Mouse (Mus musculus): ENCODE measurements around the gene Gstm4. TPM values are rescaled to one million over a fixed set of nuclear protein-coding genes. Genes with fewer than 3 reads are reported as not detected.

The Gstm4 gene
- polyA plus RNA-seq (2017; shearing (Covaris generic)) = 1 to 10 TPM; 3.1 to 5.5 (median 5.0) TPM

DNA sequence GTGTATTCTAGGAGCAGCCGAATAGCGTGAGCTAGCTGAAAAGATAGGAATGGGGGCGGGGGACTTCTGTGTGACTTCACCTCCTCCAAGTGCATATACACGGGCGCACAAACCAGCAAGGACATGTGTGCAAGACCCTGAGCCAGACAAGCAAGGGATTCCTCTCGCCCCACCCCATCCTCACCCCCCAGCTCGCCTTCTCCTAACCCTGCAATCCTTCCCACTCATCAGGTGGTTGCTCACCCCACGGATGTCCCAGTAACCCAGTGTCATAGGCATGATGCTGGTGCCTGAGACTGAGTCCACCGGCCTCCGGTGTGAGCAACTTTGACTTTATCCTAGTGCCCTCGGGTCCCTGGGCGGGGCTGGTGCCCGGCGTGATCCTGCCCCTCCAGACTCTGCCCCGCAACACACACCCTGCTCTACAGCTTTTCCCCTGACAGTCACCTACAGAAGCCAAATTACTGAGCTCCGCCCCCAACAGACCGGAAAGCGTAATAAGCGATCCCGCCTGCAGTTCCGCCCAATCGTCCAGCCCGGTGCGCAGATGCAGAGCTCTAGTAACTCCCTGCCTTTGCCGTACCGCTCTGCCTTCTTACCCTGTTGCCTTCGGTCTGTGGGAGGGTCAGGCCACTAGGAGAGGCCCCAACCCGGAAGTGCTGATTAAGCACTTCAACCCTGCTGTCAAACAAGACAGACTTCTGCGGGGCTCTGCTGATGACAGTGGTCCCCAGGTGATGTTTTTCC lies at the start of gene Gstm4:
TSS of gene Gstm4 (minus strand) at position 501 of the 747 bp plus-strand sequence.
- ATAC-seq = peak; percentile 98

DNA sequence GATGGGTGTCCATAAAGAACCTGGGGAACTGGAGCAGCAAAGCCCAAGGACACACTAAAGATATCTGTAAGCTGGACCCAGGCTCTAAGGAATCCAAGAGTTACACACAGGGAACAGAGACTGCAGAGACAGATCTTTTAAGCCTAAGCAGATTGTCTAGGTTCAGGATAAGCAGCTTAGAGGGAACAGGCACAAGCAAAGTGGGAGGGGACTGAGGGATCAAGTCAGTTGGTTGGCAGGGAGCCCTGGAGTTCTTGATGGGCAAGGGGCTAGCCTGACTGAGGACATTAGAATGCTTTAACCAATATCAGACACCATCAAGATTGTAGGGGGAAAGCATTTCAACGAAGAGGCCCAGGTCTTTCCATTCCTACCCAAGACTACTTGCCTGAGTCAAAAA lies 49.5 kb upstream of the Gstm4 start:
- ATAC-seq = no peak

- ATAC-seq = no peak
Measured at GRCm38 (mm10) chr3:108093306-108093705, 48.6 kb upstream of the Gstm4 start.

DNA sequence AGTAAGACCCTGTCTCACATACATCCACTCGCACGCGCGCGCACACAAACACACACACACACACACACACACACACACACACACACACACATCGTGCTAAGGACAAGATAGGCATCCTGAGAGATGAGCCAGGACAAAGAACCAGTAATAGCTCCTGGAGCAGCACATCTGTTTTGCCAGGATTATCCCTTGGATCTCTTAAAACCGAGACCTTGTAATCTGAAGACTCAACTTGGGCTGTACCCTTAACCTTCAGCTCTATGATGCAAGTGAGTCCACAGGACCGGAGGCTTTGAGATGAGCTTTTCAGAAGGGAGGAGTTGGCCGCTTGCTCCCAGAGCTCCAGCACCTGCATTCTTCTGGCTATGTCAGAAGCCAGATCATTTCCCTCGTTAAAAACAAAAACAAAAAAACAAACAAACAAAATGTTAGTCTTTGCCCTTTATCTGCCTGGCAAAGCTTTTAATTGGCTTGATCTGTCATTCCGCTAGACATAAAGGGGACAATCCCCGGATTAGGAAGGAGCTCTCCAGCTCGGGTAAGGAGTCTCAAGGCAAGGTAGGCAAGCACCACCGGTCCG lies 47.9 kb upstream of the Gstm4 start, which contains the start of gene Gnat2:
TSS of gene Gnat2 (plus strand) at position 254 of the 580 bp plus-strand sequence.
- no peak for ATAC-seq

DNA sequence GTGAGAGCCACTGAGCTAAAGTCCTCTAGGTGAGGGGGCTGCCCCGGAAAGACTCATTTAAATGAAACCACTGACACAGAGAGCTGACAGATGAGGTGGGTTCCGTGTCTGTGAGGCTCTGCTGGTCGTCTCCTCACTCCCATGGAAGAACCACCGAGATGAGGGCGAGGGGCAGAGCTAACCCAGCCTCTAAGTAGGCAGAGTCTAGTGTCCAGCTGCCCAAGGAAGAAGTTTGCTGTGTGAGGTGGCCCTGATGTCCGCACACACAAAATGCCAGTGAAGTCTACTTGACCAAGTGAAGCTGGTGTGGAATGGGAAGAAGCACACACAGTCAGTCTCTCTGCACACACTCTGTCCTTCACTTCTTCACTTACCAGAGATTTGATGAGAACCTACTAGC lies 47.3 kb upstream of the Gstm4 start:
- no peak for ATAC-seq

GRCm38 (mm10) chr3:108090561-108090960 lies 45.9 kb upstream of the Gstm4 start:
- ATAC-seq = no peak

- ATAC-seq = no peak
Measured at GRCm38 (mm10) chr3:108089916-108090315, 45.2 kb upstream of the Gstm4 start.

DNA sequence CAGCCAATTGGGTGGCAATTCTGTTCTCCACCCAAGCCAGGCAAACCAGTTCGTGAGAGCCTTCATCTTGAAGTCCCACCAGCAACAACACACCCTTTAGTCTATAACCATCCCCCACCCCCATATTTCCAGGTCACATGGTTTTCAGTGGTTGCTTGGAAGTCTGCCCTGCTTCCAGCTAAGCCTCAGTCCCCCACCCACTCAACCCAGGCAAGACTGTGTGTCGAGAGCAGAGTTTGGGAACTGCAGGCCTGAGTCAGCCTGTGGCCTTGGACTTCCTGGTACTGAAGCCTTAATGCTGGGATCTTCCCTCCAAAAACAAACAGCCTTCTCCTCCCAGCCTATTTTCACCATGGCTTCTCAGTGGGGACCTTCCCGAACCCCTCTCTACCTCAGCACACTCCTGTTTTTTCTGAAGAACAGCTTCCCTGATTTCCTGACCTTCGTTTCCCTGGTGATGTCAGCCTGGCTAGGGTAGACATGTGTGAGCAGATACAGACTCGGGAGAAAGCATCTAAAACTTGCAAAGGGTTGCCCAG lies 44.2 kb upstream of the Gstm4 start:
- no peak for ATAC-seq

DNA sequence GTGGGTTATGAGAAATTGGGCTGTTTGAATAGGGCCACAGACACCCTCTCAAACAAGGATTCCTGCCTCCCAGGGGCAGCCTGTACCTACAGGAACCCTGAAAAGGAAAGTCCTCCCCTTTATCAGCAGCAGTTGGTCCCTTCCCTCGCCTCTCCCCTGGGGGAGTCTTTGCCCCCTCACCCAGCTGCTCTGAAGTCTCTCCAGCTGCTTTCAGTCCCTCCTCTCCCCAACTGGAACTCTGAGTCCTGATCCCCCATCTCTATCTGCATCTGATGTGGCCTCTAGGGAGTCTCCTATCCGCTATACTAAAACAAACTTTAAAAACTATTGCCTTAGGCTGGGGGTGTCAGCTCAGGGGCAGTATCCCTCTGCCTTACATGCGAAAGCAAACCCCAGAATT lies 42.6 kb upstream of the Gstm4 start:
- ATAC-seq = no peak

GRCm38 (mm10) chr3:108086470-108086979 lies 41.8 kb upstream of the Gstm4 start, which contains the start of gene Ampd2:
Gene Ampd2 (minus strand): TSS chr3:108086651.
- ATAC-seq = no peak

DNA sequence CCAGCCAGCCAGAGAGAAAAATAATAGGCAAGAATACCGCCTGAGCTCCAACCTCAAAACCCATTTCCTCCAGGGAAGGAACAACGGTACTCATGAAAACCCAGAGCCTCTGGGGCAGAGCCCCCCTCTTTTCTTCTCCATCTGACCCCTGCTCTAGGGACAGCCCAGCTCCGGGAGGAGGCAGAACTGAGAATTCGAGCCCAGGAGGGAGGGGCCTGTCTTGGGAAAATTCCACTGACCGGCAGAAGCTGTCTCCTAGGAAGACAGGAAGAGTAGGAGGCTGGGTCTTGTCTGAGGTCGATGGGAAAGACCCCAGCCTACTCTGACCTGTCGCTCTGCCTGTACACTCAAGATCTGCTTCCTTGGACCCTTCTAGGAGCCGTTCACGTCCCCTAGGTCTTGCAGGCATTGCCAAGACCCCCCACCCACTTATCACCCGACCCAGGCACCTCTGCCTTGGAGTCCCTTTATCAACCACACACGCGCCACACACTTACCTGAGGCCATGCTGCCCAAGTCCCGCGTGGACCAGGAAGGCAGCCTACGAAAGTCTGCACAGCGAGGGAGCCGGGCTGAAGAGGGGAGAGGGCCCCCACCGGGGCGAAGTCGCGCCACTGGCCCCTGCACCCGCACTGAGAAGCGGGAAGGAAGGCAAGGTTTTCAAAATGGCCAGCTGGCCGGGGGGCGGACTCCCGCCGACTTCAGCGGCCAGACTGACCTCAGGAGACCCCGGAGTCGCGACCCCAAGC lies 41.2 kb upstream of the Gstm4 start:
- peak; percentile 10 for ATAC-seq

GRCm38 (mm10) chr3:108085281-108085720 lies 40.6 kb upstream of the Gstm4 start:
- peak; percentile 96 for ATAC-seq

GRCm38 (mm10) chr3:108084767-108085270 lies 40.1 kb upstream of the Gstm4 start:
- no peak for ATAC-seq

DNA sequence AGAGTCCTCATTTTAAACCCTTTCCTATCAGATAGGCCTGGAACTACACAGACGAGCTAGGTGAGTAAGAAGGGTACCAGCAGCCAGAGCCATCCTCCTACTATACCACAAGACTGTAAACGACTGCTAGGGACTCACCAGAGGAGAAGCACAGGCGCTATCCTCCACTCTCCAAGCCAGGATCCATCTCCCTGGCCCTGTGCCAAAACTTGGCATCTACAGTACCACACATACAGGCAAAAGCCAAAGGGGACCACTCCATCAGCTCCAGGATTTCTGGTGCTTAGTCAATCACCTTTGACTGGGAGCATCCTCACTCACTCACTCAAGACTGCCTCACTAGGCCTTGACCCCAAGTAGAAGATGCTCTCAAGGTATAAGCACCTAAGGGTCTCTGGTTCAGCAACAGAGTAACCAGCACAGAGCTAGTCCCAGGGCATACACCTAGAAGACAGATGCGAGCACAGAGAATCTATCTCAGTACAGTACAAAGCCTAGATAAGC lies 39.3 kb upstream of the Gstm4 start:
- no peak for ATAC-seq

GRCm38 (mm10) chr3:108083161-108083560 lies 38.5 kb upstream of the Gstm4 start:
- no peak for ATAC-seq

- no peak for ATAC-seq
Measured at GRCm38 (mm10) chr3:108082251-108082875, 37.7 kb upstream of the Gstm4 start.

DNA sequence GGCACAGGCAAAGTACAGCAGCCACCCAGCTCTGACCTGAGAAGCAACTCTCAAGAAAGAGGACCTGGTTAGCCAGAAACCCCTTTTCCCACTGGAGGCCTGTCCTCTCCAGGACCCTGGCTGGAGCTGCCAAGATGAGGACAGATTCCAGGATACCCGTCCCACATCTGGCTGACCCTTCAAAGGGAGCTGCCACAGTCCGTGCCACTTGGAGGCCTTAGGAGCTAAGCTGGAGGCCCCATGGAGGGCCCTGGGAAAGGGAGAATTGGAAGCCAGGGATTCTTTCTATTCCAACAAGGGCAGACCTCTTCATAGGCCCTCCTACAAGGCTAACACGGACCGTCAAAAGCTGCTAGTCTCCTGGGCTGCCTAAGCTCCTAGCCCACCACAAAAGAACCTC lies 37.0 kb upstream of the Gstm4 start:
- ATAC-seq = no peak

GRCm38 (mm10) chr3:108076836-108077235 lies 32.1 kb upstream of the Gstm4 start:
- ATAC-seq = no peak

DNA sequence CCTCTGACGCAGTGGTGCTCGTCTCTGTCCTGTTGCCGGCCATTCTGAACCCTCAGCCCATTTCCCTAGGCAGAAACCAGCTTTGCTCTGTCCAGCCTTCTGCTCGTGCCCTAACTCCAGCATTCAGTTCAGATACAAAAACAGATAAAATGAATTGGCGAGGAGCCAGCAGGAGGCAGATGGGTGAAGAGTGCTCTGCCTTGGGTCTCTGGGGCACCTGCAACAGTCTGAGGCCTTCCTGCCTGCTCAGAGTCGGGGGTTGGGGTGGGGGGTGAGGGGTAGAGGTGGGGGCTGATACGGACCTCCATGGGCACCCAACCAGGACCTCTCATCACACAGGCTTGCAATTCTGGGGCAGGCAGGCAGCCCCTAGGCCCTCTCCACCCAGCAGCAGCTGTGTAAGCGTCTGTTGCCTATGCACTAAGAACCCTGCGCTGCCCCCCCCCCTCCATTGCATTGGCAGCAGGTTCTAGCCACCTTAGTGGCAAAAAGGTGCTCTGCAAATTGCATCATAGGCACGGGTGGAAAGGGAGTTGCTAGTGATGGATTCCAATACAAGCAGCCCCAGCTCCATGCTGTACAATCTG lies 28.4 kb upstream of the Gstm4 start:
- ATAC-seq = no peak

GRCm38 (mm10) chr3:108070295-108071293 lies 25.9 kb upstream of the Gstm4 start:
- ATAC-seq = peak; percentile 78
